Mouse (Mus musculus): Measurements from ENCODE around the gene Lpar2. TPM values are rescaled to one million over a fixed set of nuclear protein-coding genes. Genes with fewer than 3 reads are reported as not detected.

Gene Lpar2
- polyA plus RNA-seq, 1 experiment from 2014 or later: 1.7 TPM

- H3K27ac ChIP-seq (ENCODE audit: low read depth, low read length): no peak overlapping the region
- no peaks in the 10 kb centered on the region for H3K9me3 ChIP-seq (ENCODE audit: control insufficient read depth, low read length)
- no peak overlapping the region for H3K4me3 ChIP-seq (ENCODE audit: low read length)
- no peaks in the 10 kb centered on the region for H3K4me1 ChIP-seq (ENCODE audit: control insufficient read depth, insufficient read depth, low read length)
- no peaks in the 10 kb centered on the region for H3K36me3 ChIP-seq (ENCODE audit: control insufficient read depth, insufficient read depth, low read length)
- H3K27me3 ChIP-seq (ENCODE audit: control insufficient read depth, insufficient read depth, low read length): no peaks in the 10 kb centered on the region
- no peak overlapping the region for H3K9ac ChIP-seq (ENCODE audit: low read depth, low read length)
- no peak for ATAC-seq (ENCODE audit: low FRiP score, low TSS enrichment)
- WGBS: 83% methylated on average over 8 of the region's 8 CpGs
- H3K4me2 ChIP-seq (replicated peaks; ENCODE audit: low read depth, low read length): no peak overlapping the region
These were observed 26.7 kb downstream of the Lpar2 start for GRCm38 (mm10) chr8:69848951-69849350.

DNA sequence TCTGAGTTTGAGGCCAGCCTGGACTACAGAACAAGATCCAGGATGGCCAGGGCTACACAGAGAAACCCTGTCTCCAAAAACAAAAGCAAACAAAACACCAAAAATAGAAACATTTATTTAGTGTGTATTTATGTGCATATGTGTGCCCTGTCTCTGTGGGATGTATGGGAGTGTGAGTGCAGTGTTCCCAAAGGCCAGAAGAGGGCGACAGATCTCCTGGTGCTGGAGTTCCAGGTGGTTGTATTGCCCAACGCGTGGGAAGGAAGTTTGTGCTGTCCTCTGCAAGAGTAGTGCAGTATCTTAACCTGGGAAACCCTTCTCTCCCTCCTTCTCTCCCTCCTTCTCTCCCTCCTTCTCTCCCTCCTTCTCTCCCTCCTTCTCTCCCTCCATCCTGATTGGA lies 27.7 kb downstream of the Lpar2 start:
- 28% methylated on average over 3 of the region's 3 CpGs for WGBS

GRCm38 (mm10) chr8:69850926-69851506 lies 28.8 kb downstream of the Lpar2 start:
- no peak overlapping the region for H3K9ac ChIP-seq (ENCODE audit: low read depth, low read length)
- WGBS: 74% methylated on average over 7 of the region's 7 CpGs
- H3K4me3 ChIP-seq (ENCODE audit: low read length): no peak overlapping the region
- no peaks in the 10 kb centered on the region for H3K9me3 ChIP-seq (ENCODE audit: control insufficient read depth, low read length)
- no peaks in the 10 kb centered on the region for H3K27me3 ChIP-seq (ENCODE audit: control insufficient read depth, insufficient read depth, low read length)
- ATAC-seq (ENCODE audit: low FRiP score, low TSS enrichment): no peak
- no peaks in the 10 kb centered on the region for H3K36me3 ChIP-seq (ENCODE audit: control insufficient read depth, insufficient read depth, low read length)
- no peaks in the 10 kb centered on the region for H3K4me1 ChIP-seq (ENCODE audit: control insufficient read depth, insufficient read depth, low read length)
- no peak overlapping the region for H3K27ac ChIP-seq (ENCODE audit: low read depth, low read length)
- H3K4me2 ChIP-seq (replicated peaks; ENCODE audit: low read depth, low read length): no peak overlapping the region

More for the DNA sequence above, 27.7 kb downstream of the Lpar2 start:
- ATAC-seq (ENCODE audit: low FRiP score, low TSS enrichment): no peak
- Histone ChIP-seq H3K9ac (ENCODE audit: low read depth, low read length) (no peak overlapping the region), H3K4me3 (ENCODE audit: low read length) (no peak overlapping the region), H3K36me3 (ENCODE audit: control insufficient read depth, insufficient read depth, low read length) (no peaks in the 10 kb centered on the region), H3K4me1 (ENCODE audit: control insufficient read depth, insufficient read depth, low read length) (no peaks in the 10 kb centered on the region), H3K9me3 (ENCODE audit: control insufficient read depth, low read length) (no peaks in the 10 kb centered on the region), H3K27ac (ENCODE audit: low read depth, low read length) (no peak overlapping the region), H3K27me3 (ENCODE audit: control insufficient read depth, insufficient read depth, low read length) (no peaks in the 10 kb centered on the region), H3K4me2 (replicated peaks; ENCODE audit: low read depth, low read length) (no peak overlapping the region)

GRCm38 (mm10) chr8:69853869-69854268 lies 31.6 kb downstream of the Lpar2 start:
- no peaks in the 10 kb centered on the region for H3K27me3 ChIP-seq (ENCODE audit: control insufficient read depth, insufficient read depth, low read length)
- WGBS: 89% methylated on average over 10 of the region's 10 CpGs
- no peak overlapping the region for H3K4me3 ChIP-seq (ENCODE audit: low read length)
- ATAC-seq (ENCODE audit: low FRiP score, low TSS enrichment): no peak
- no peak overlapping the region for H3K4me2 ChIP-seq (replicated peaks; ENCODE audit: low read depth, low read length)
- H3K9me3 ChIP-seq (ENCODE audit: control insufficient read depth, low read length): no peaks in the 10 kb centered on the region
- no peak overlapping the region for H3K9ac ChIP-seq (ENCODE audit: low read depth, low read length)
- no peaks in the 10 kb centered on the region for H3K4me1 ChIP-seq (ENCODE audit: control insufficient read depth, insufficient read depth, low read length)
- no peak overlapping the region for H3K27ac ChIP-seq (ENCODE audit: low read depth, low read length)
- no peaks in the 10 kb centered on the region for H3K36me3 ChIP-seq (ENCODE audit: control insufficient read depth, insufficient read depth, low read length)

DNA sequence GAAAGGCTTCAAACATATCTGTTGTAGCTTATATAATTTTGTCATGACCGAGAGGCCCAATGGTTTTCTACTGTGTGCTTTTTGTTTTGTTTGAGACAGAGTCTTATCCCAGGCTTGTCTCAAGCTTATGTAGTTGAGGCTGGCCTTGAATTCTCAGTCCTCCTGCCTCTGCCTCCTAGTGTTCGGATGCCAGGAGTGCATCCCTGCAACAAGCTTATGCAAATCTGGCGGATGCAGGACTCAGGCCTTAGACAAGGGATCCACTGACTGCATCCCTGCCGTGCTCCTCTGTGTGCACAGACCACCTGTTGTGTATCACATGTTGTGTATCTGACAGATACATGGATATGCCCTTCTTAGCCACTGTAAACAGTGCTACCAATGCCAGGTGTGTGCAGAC lies 38.6 kb downstream of the Lpar2 start:
- Histone ChIP-seq H3K36me3 (ENCODE audit: control insufficient read depth, insufficient read depth, low read length) (no peaks in the 10 kb centered on the region), H3K4me3 (ENCODE audit: low read length) (no peak overlapping the region), H3K4me1 (ENCODE audit: control insufficient read depth, insufficient read depth, low read length) (no peaks in the 10 kb centered on the region), H3K9ac (ENCODE audit: low read depth, low read length) (no peak overlapping the region), H3K27ac (ENCODE audit: low read depth, low read length) (no peak overlapping the region), H3K9me3 (ENCODE audit: control insufficient read depth, low read length) (no peaks in the 10 kb centered on the region), H3K4me2 (replicated peaks; ENCODE audit: low read depth, low read length) (no peak overlapping the region), H3K27me3 (ENCODE audit: control insufficient read depth, insufficient read depth, low read length) (no peaks in the 10 kb centered on the region)
- ATAC-seq (ENCODE audit: low FRiP score, low TSS enrichment): no peak
- WGBS: 65% methylated on average over 4 of the region's 4 CpGs

GRCm38 (mm10) chr8:69861251-69861650 lies 39.0 kb downstream of the Lpar2 start:
- Histone ChIP-seq H3K4me3 (ENCODE audit: low read length) (no peak overlapping the region), H3K4me1 (ENCODE audit: control insufficient read depth, insufficient read depth, low read length) (no peaks in the 10 kb centered on the region), H3K9ac (ENCODE audit: low read depth, low read length) (no peak overlapping the region), H3K4me2 (replicated peaks; ENCODE audit: low read depth, low read length) (no peak overlapping the region), H3K9me3 (ENCODE audit: control insufficient read depth, low read length) (no peaks in the 10 kb centered on the region), H3K36me3 (ENCODE audit: control insufficient read depth, insufficient read depth, low read length) (no peaks in the 10 kb centered on the region), H3K27ac (ENCODE audit: low read depth, low read length) (no peak overlapping the region), H3K27me3 (ENCODE audit: control insufficient read depth, insufficient read depth, low read length) (no peaks in the 10 kb centered on the region)
- 68% methylated on average over 2 of the region's 2 CpGs for WGBS
- no peak for ATAC-seq (ENCODE audit: low FRiP score, low TSS enrichment)

- Histone ChIP-seq H3K9me3 (ENCODE audit: control insufficient read depth, low read length) (no peaks in the 10 kb centered on the region), H3K4me2 (replicated peaks; ENCODE audit: low read depth, low read length) (no peak overlapping the region), H3K4me3 (ENCODE audit: low read length) (no peak overlapping the region), H3K4me1 (ENCODE audit: control insufficient read depth, insufficient read depth, low read length) (no peaks in the 10 kb centered on the region), H3K27ac (ENCODE audit: low read depth, low read length) (no peak overlapping the region), H3K9ac (ENCODE audit: low read depth, low read length) (no peak overlapping the region), H3K27me3 (ENCODE audit: control insufficient read depth, insufficient read depth, low read length) (no peaks in the 10 kb centered on the region), H3K36me3 (ENCODE audit: control insufficient read depth, insufficient read depth, low read length) (no peaks in the 10 kb centered on the region)
- ATAC-seq (ENCODE audit: low FRiP score, low TSS enrichment): no peak
- WGBS: 88% methylated on average over 5 of the region's 5 CpGs
These were observed 41.3 kb downstream of the Lpar2 start for GRCm38 (mm10) chr8:69863387-69864020.

- 58% methylated on average over 5 of the region's 5 CpGs for WGBS
- Histone ChIP-seq H3K4me2 (replicated peaks; ENCODE audit: low read depth, low read length) (no peak overlapping the region), H3K9me3 (ENCODE audit: control insufficient read depth, low read length) (no peaks in the 10 kb centered on the region), H3K27me3 (ENCODE audit: control insufficient read depth, insufficient read depth, low read length) (no peaks in the 10 kb centered on the region), H3K4me1 (ENCODE audit: control insufficient read depth, insufficient read depth, low read length) (no peaks in the 10 kb centered on the region), H3K36me3 (ENCODE audit: control insufficient read depth, insufficient read depth, low read length) (no peaks in the 10 kb centered on the region), H3K4me3 (ENCODE audit: low read length) (no peak overlapping the region), H3K9ac (ENCODE audit: low read depth, low read length) (no peak overlapping the region), H3K27ac (ENCODE audit: low read depth, low read length) (no peak overlapping the region)
- no peak for ATAC-seq (ENCODE audit: low FRiP score, low TSS enrichment)
These were observed 42.0 kb downstream of the Lpar2 start for GRCm38 (mm10) chr8:69864180-69864579.

DNA sequence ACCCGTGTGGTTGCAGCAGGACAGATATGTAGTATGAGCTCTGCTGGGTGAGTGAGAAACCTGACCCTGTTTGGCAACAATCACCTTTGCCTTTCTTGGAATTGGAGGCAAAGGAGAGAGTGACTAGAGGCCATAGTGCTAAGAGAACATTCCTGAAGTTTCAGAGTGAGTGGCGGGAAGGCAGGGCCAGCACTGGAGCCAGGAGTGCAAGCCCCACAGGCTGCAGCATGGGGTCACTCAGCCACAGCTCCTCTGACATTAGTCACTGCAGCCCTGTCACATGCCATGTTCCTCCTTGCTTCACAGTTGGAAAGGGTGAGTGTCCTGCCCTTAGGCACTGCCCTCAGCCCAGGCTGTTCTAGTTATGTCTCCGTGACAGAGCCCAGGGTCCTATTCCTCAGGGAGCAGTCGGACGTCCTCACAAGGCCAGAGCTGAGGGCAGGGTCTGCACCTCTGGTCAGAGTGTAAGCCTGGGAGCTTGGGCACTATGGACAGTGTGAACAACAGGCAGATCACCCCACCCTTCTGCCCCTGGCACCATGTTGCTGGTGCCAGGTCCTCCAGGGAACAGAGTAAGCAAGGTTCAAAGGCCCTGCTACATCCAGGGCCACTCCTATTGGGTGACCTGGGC lies 45.6 kb downstream of the Lpar2 start:
- H3K4me2 ChIP-seq (replicated peaks; ENCODE audit: low read depth, low read length): no peak overlapping the region
- H3K4me3 ChIP-seq (ENCODE audit: low read length): no peak overlapping the region
- no peak overlapping the region for H3K27ac ChIP-seq (ENCODE audit: low read depth, low read length)
- no peaks in the 10 kb centered on the region for H3K36me3 ChIP-seq (ENCODE audit: control insufficient read depth, insufficient read depth, low read length)
- H3K9me3 ChIP-seq (ENCODE audit: control insufficient read depth, low read length): no peaks in the 10 kb centered on the region
- no peaks in the 10 kb centered on the region for H3K4me1 ChIP-seq (ENCODE audit: control insufficient read depth, insufficient read depth, low read length)
- H3K27me3 ChIP-seq (ENCODE audit: control insufficient read depth, insufficient read depth, low read length): no peaks in the 10 kb centered on the region
- 72% methylated on average over 5 of the region's 5 CpGs for WGBS
- H3K9ac ChIP-seq (ENCODE audit: low read depth, low read length): no peak overlapping the region
- ATAC-seq (ENCODE audit: low FRiP score, low TSS enrichment): no peak
